ENCODE assay signal across 27 mouse cellular contexts in the genomic region with DNA sequence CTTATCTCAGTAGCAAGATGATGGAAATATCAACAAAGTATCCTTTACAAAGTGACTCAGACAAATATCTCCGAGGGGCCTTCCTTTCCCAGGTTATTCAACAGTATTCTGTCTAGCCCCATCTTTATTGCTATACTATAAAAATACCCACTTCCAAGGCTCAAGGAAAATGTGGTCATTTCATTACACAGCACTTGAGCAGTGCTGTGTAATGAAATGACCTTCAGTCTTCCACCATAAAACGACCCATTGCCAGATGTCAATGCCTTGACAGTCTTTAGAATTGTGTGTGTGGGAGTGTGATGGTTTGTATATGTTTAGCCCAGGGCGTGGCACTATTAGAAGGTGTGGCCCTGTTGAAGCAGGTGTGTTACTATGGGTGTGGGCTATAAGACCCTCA.
DNase-seq lines count a peak whose midpoint lies in the region; ATAC-seq and TF ChIP-seq lines count a peak whose summit lies in the region.
"Had no signal": no experiment of that assay in that cellular context is flagged by ENCODE, and none has a peak within 500 bp of the region (broad histone marks: within the 10 kb centered on the region; RNA-seq: fewer than 3 reads in every experiment).

No protein-coding gene starts in this region.

- H3K9ac ChIP-seq in intestine, embryonic 15.5 days = no peak overlapping the region
- H3K9ac ChIP-seq in intestine, postnatal 0 days (ENCODE audit: low read depth, low read length) = no peak overlapping the region
- H3K9ac ChIP-seq: embryonic facial prominence, embryonic 13.5 days; embryonic facial prominence, embryonic 15.5 days; forebrain, embryonic 12.5 days had no signal

- intact Hi-C loops in gastrocnemius, adult 2 months (cut with DNase I) = no loop called here

- peak overlapping the region; percentile 71; the same call in 1 of the 2 replicates for H3K27ac ChIP-seq in gastrocnemius, adult 2 months
- H3K27ac ChIP-seq in intestine, embryonic 15.5 days = no peak overlapping the region
- H3K27ac ChIP-seq in intestine, postnatal 0 days (ENCODE audit: low read depth, low read length) = no peak overlapping the region; the same call in 1 of the 2 replicates
- H3K27ac ChIP-seq: embryonic facial prominence, embryonic 13.5 days; embryonic facial prominence, embryonic 15.5 days; forebrain, embryonic 10.5 days; forebrain, embryonic 12.5 days had no signal

- no peaks in the 10 kb centered on the region for H3K4me1 ChIP-seq in intestine, embryonic 15.5 days (replicated peaks)
- no peaks in the 10 kb centered on the region for H3K4me1 ChIP-seq in intestine, postnatal 0 days (replicated peaks; ENCODE audit: control insufficient read depth, insufficient read depth, low read length)
- H3K4me1 ChIP-seq: embryonic facial prominence, embryonic 13.5 days; embryonic facial prominence, embryonic 15.5 days; forebrain, embryonic 12.5 days had no signal

- peak; percentile 72 for ATAC-seq in intestine, embryonic 15.5 days
- peak; percentile 63 for ATAC-seq in intestine, postnatal 0 days
- ATAC-seq: activated CD4-positive, CD25-positive, alpha-beta regulatory T cell, adult 4 months; CD4-positive, CD25-positive, alpha-beta regulatory T cell, adult 4 months; forebrain, embryonic 14.5 days; forebrain, embryonic 16.5 days had no signal

- no peak for DNase-seq in gastrocnemius, adult 2 months
- no peak for DNase-seq in gastrocnemius, adult 18-20 months (ENCODE audit: low spot score)
- peak; percentile 19 for DNase-seq in ES-CJ7 (ENCODE audit: low read depth, low spot score)
- no peak for DNase-seq in frontal cortex, postnatal 25 days (ENCODE audit: low spot score in 2 of 2)
- no peak for DNase-seq in thymus, postnatal 10 days (ENCODE audit: low spot score in 2 of 2)
- DNase-seq: adrenal gland, adult 8-10 months; adrenal gland, postnatal 14 days; adrenal gland, postnatal 36 days; B cell, adult 2 months; cerebellum, adult 11-12 months; cerebellum, adult 2 months; cerebellum, adult 9-10 months; cerebellum, postnatal 10 days; cerebellum, postnatal 25 days; embryo, embryonic 11 days had no signal

- no peak overlapping the region for H3K4me2 ChIP-seq in intestine, embryonic 15.5 days (replicated peaks)
- H3K4me2 ChIP-seq in intestine, postnatal 0 days (replicated peaks; ENCODE audit: low read depth) = no peak overlapping the region
- H3K4me2 ChIP-seq: embryonic facial prominence, embryonic 13.5 days; embryonic facial prominence, embryonic 15.5 days; forebrain, embryonic 12.5 days had no signal

- H3K36me3 ChIP-seq in intestine, embryonic 15.5 days = no peaks in the 10 kb centered on the region
- H3K36me3 ChIP-seq in intestine, postnatal 0 days (ENCODE audit: control insufficient read depth, insufficient read depth) = no peaks in the 10 kb centered on the region
- H3K36me3 ChIP-seq: embryonic facial prominence, embryonic 13.5 days; embryonic facial prominence, embryonic 15.5 days; forebrain, embryonic 10.5 days; forebrain, embryonic 12.5 days had no signal

- 66% methylated on average over 3 of the region's 3 CpGs for WGBS in intestine, embryonic 15.5 days
- WGBS in intestine, postnatal 0 days = 42% methylated on average over 3 of the region's 3 CpGs

- no peaks in the 10 kb centered on the region for H3K27me3 ChIP-seq in intestine, embryonic 15.5 days (replicated peaks)
- no peaks in the 10 kb centered on the region for H3K27me3 ChIP-seq in intestine, postnatal 0 days (replicated peaks; ENCODE audit: control insufficient read depth, insufficient read depth, low read length)
- H3K27me3 ChIP-seq: CH12.LX; embryonic facial prominence, embryonic 13.5 days; embryonic facial prominence, embryonic 15.5 days; forebrain, embryonic 12.5 days had no signal

- H3K9me3 ChIP-seq in intestine, embryonic 15.5 days = no peaks in the 10 kb centered on the region
- H3K9me3 ChIP-seq in intestine, postnatal 0 days (ENCODE audit: control insufficient read depth) = no peaks in the 10 kb centered on the region
- H3K9me3 ChIP-seq: embryonic facial prominence, embryonic 13.5 days; embryonic facial prominence, embryonic 15.5 days; forebrain, embryonic 10.5 days; forebrain, embryonic 12.5 days had no signal

- no peak for TF ChIP-seq CTCF in gastrocnemius, adult 2 months (IDR thresholded peaks at IDR 0.05)
- TF ChIP-seq CTCF in intestine, postnatal 0 days (IDR thresholded peaks at IDR 0.05; ENCODE audit: low read depth) = no peak

- no peak overlapping the region for H3K4me3 ChIP-seq in gastrocnemius, adult 2 months
- H3K4me3 ChIP-seq in intestine, embryonic 15.5 days (replicated peaks) = no peak overlapping the region
- H3K4me3 ChIP-seq in intestine, postnatal 0 days (ENCODE audit: low read depth, low read length) = no peak overlapping the region
- H3K4me3 ChIP-seq: embryonic facial prominence, embryonic 13.5 days; embryonic facial prominence, embryonic 15.5 days; erythroblast, embryonic 14.5 days; forebrain, embryonic 10.5 days; forebrain, embryonic 12.5 days had no signal
